Mouse (Mus musculus) heart, embryonic 15.5 days (tissue): ENCODE measurements around the gene A430089I19Rik. TPM values are rescaled to one million over a fixed set of nuclear protein-coding genes. Genes with fewer than 3 reads are reported as not detected.
"Not testable (repeated sequence)": the region's sequence is repeated elsewhere in the genome, so short reads cannot be mapped to it uniquely, and the experiment has no call there.

Experiments used
- ATAC-seq: fragments of 200-750 bp; cut with Nextera tagmentation; replicated peaks from 2 replicates; pipeline ENCODE4 v1.8.0; 2017; ENCODE audit warnings: low read depth, moderate TSS enrichment; ENCODE audit not compliant: insufficient number of reproducible peaks, insufficient read depth, low FRiP score
- H3K27ac ChIP-seq: fragments of 300-500 bp; sonication (generic); 2 replicates; pipeline ENCODE4 v1.5.1; 2015; ENCODE audit warnings: mild to moderate bottlenecking, inconsistent platforms
- H3K27me3 ChIP-seq: fragments of 300-500 bp; sonication (generic); 2 replicates; pipeline ENCODE4 v1.6.1; 2015; ENCODE audit warnings: inconsistent platforms
- H3K36me3 ChIP-seq: fragments of 300-500 bp; sonication (generic); 2 replicates; pipeline ENCODE4 v1.6.1; 2015; ENCODE audit warnings: mild to moderate bottlenecking, inconsistent platforms
- H3K4me1 ChIP-seq: fragments of 300-500 bp; sonication (generic); replicated peaks from 2 replicates; pipeline ENCODE4 v1.6.1; 2015; ENCODE audit warnings: inconsistent platforms
- H3K4me2 ChIP-seq: fragments of 300-500 bp; sonication (generic); 2 replicates; pipeline ENCODE4 v1.6.1; 2015; ENCODE audit warnings: inconsistent platforms, mild to moderate bottlenecking, moderate library complexity
- H3K4me3 ChIP-seq: fragments of 300-500 bp; sonication (generic); 2 replicates; pipeline ENCODE4 v1.5.1; 2015; ENCODE audit warnings: mild to moderate bottlenecking, inconsistent platforms
- H3K9ac ChIP-seq: fragments of 300-500 bp; sonication (generic); 2 replicates; pipeline ENCODE4 v1.6.1; 2015; ENCODE audit warnings: mild to moderate bottlenecking, inconsistent platforms
- H3K9me3 ChIP-seq: fragments of 300-500 bp; sonication (generic); replicated peaks from 2 replicates; pipeline ENCODE4 v1.6.1; 2016; ENCODE audit warnings: inconsistent platforms
- WGBS: fragments of 180-500 bp; shearing (Covaris S2); methylation state at CpG from one replicate; pipeline ENCODE4 v1.1.7; 2015; ENCODE audit warnings: mixed read lengths; 5-methylcytosine and 5-hydroxymethylcytosine counted together
- polyA plus RNA-seq: library from polyadenylated mRNA; unstranded; fragments of >200 nt; fragmentation: Nextera tagmentation; extraction: Ambion mirVana; gene quantifications from 2 replicates; pipeline ENCODE4 v1.2.1, GENCODE M21; 2015

Gene A430089I19Rik
- not detected in 2 replicates for polyA plus RNA-seq

- not testable (repeated sequence) for ATAC-seq, H3K27me3 ChIP-seq, H3K36me3 ChIP-seq, H3K4me2 ChIP-seq, H3K4me1 ChIP-seq, H3K4me3 ChIP-seq, H3K27ac ChIP-seq, H3K9me3 ChIP-seq, H3K9ac ChIP-seq
- 84% methylated on average over 1 of the region's 1 CpGs for WGBS
These were observed at the start of gene A430089I19Rik for GRCm38 (mm10) chr5:94306696-94307095. Gene A430089I19Rik (minus strand): TSS chr5:94306796.

GRCm38 (mm10) chr5:94339449-94339848 is 32.9 kb upstream of the A430089I19Rik start, which contains the start of gene AA792892:
Gene AA792892 (plus strand): TSS chr5:94339749.
- not testable (repeated sequence) for H3K4me2 ChIP-seq, H3K4me3 ChIP-seq, H3K4me1 ChIP-seq, H3K27ac ChIP-seq, ATAC-seq, H3K36me3 ChIP-seq, H3K9me3 ChIP-seq, H3K27me3 ChIP-seq, H3K9ac ChIP-seq
- WGBS = no CpG with 5 or more reads among the region's 2 CpGs

GRCm38 (mm10) chr5:94314135-94314534 is 7.5 kb upstream of the A430089I19Rik start, which contains the start of gene Gm6502:
Gene Gm6502 (plus strand): TSS chr5:94314435.
- not testable (repeated sequence) for H3K4me2 ChIP-seq, H3K36me3 ChIP-seq, H3K9me3 ChIP-seq, H3K27me3 ChIP-seq, ATAC-seq, H3K9ac ChIP-seq, H3K4me3 ChIP-seq, H3K4me1 ChIP-seq, H3K27ac ChIP-seq
- WGBS = no CpG with 5 or more reads among the region's 2 CpGs

Other genes with a start within 250 kb of the A430089I19Rik start
- gene BC061212, start 236.3 kb downstream of the A430089I19Rik start, polyA plus RNA-seq = not detected in 2 replicates
- gene Gm6351, start 230.4 kb downstream of the A430089I19Rik start, polyA plus RNA-seq = not detected in 2 replicates
- not detected in 2 replicates for gene Gm3106, start 88.8 kb downstream of the A430089I19Rik start, polyA plus RNA-seq
- gene Gm6502, start 7.6 kb upstream of the A430089I19Rik start, polyA plus RNA-seq = not detected in 2 replicates
- gene AA792892, start 33.0 kb upstream of the A430089I19Rik start, polyA plus RNA-seq = not detected in 2 replicates
- gene Gm7682, start 139.0 kb upstream of the A430089I19Rik start, polyA plus RNA-seq = not detected in 2 replicates
- not detected in 2 replicates for gene Gm3139, start 219.5 kb upstream of the A430089I19Rik start, polyA plus RNA-seq